Mouse (Mus musculus) heart, embryonic 12.5 days (tissue): ENCODE data around the gene Fyb. TPM values are rescaled to one million over a fixed set of nuclear protein-coding genes. Genes with fewer than 3 reads are reported as not detected.

Source experiments
- ATAC-seq: fragments of 200-750 bp; cut with Nextera tagmentation; 2 replicates; pipeline ENCODE4 v1.8.0; 2017; ENCODE audit warnings: moderate TSS enrichment, moderate library complexity; ENCODE audit not compliant: insufficient number of reproducible peaks, low FRiP score
- H3K27ac ChIP-seq: fragments of 300-500 bp; sonication (generic); 2 replicates; pipeline ENCODE4 v1.5.1; 2016; ENCODE audit warnings: mild to moderate bottlenecking, moderate library complexity; ENCODE audit not compliant: poor library complexity, severe bottlenecking
- H3K27me3 ChIP-seq: fragments of 300-500 bp; sonication (generic); replicated peaks from 2 replicates; pipeline ENCODE4 v1.6.1; 2016; ENCODE audit warnings: mild to moderate bottlenecking, moderate library complexity
- H3K36me3 ChIP-seq: fragments of 300-500 bp; sonication (generic); 2 replicates; pipeline ENCODE4 v1.6.1; 2016; ENCODE audit warnings: mild to moderate bottlenecking, moderate library complexity
- H3K4me1 ChIP-seq: fragments of 300-500 bp; sonication (generic); replicated peaks from 2 replicates; pipeline ENCODE4 v1.6.1; 2016; ENCODE audit warnings: mild to moderate bottlenecking
- H3K4me2 ChIP-seq: fragments of 300-500 bp; sonication (generic); 2 replicates; pipeline ENCODE4 v1.6.1; 2016; ENCODE audit warnings: mild to moderate bottlenecking, moderate library complexity
- H3K4me3 ChIP-seq: fragments of 300-500 bp; sonication (generic); 2 replicates; pipeline ENCODE4 v1.5.1; 2016; ENCODE audit warnings: mild to moderate bottlenecking
- H3K9ac ChIP-seq: fragments of 300-500 bp; sonication (generic); 2 replicates; pipeline ENCODE4 v1.6.1; 2016; ENCODE audit warnings: mild to moderate bottlenecking, moderate library complexity
- H3K9me3 ChIP-seq: fragments of 300-500 bp; sonication (generic); replicated peaks from 2 replicates; pipeline ENCODE4 v1.6.1; 2016; ENCODE audit warnings: mild to moderate bottlenecking, moderate library complexity
- WGBS: fragments of 180-500 bp; shearing (Covaris S2); methylation state at CpG from one replicate; pipeline ENCODE4 v1.1.7; 2016; 5-methylcytosine and 5-hydroxymethylcytosine counted together
- polyA plus RNA-seq: library from polyadenylated mRNA; unstranded; fragments of >200 nt; fragmentation: Nextera tagmentation; extraction: Ambion mirVana; gene quantifications from 2 replicates; pipeline ENCODE4 v1.2.1, GENCODE M21; 2016

The Fyb gene
- polyA plus RNA-seq = 4.3 and 7.0 TPM in 2 replicates

- 72% methylated on average over 8 of the region's 8 CpGs for WGBS
- Histone ChIP-seq H3K36me3 (no peaks in the 10 kb centered on the region), H3K4me1 (no peaks in the 10 kb centered on the region), H3K9ac (no peak within 1 kb of the TSS), H3K4me3 (no peak within 1 kb of the TSS), H3K4me2 (no peak within 1 kb of the TSS), H3K27me3 (no peaks in the 10 kb centered on the region), H3K9me3 (no peaks in the 10 kb centered on the region), H3K27ac (no peak within 1 kb of the TSS)
- no peak for ATAC-seq
These were observed at the start of gene Fyb for GRCm38 (mm10) chr15:6522653-6523167. TSS of gene Fyb (plus strand) at chr15:6522853.

GRCm38 (mm10) chr15:6483561-6483960 lies 39.1 kb upstream of the Fyb start:
- Histone ChIP-seq H3K27me3 (no peaks in the 10 kb centered on the region), H3K4me3 (no peak overlapping the region), H3K9me3 (no peaks in the 10 kb centered on the region), H3K9ac (no peak overlapping the region), H3K4me2 (no peak overlapping the region), H3K36me3 (no peaks in the 10 kb centered on the region), H3K4me1 (no peaks in the 10 kb centered on the region), H3K27ac (no peak overlapping the region)
- no peak for ATAC-seq
- 72% methylated on average over 3 of the region's 3 CpGs for WGBS

DNA sequence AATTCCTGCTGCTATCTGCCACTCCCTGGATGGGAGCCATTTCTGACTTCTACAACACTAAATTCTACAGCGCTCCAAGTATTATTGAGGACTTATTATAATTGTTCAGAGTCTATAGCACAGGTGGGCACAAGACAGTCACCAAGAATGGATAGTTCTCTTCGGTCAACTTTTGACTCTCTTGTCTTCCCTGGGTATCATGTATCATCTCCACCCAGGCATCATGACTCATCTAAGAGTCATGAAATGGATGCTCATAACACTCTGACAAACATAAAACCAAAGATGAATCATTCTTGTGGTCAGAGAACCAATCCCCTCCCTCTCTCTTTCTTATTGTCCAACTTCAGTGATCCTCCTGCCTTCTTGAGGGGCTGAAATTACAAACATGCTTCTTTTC lies 30.3 kb upstream of the Fyb start:
- no peaks in the 10 kb centered on the region for H3K4me1 ChIP-seq
- WGBS = 85% methylated on average over 2 of the region's 2 CpGs
- no peak for ATAC-seq

DNA sequence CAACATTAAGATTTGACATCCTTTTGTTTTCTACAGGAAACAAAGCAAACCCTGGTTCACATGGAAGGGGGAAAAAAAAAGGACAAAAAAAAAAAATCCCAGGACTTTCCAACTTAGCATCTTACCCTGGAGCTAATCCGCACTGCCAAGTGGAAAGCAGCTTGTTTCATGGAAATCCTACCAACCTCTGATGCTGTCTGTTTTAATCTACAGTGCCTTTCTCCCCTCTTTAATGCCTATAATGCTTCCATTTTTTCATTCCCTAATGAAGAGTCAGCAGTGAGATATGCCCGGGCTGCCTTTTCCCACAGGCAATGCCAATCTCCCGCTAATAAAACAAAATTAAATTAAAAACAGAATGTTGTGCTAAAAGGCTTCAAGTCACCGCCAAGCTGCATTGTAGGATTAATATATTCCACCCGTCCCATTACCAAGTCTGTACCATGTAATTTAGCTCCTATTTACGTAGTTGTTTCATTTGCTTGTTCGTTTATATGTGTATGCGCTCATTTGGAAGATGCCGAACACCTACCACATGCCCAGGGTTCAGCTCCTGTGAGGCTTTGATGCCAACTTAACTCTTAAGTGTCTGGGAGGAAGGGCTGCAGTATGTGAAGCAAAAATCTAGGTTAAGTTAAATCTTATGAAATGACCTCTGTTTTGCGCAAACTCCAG lies 24.1 kb upstream of the Fyb start:
- ATAC-seq = no peak
- Histone ChIP-seq H3K36me3 (no peaks in the 10 kb centered on the region), H3K4me1 (no peaks in the 10 kb centered on the region), H3K27me3 (no peaks in the 10 kb centered on the region), H3K9ac (no peak overlapping the region), H3K4me2 (no peak overlapping the region), H3K27ac (no peak overlapping the region), H3K4me3 (no peak overlapping the region), H3K9me3 (no peaks in the 10 kb centered on the region)
- WGBS = 78% methylated on average over 10 of the region's 10 CpGs

More for the DNA sequence above, 30.3 kb upstream of the Fyb start:
- no peaks in the 10 kb centered on the region for H3K36me3 ChIP-seq
- H3K4me2 ChIP-seq = no peak overlapping the region
- no peak overlapping the region for H3K9ac ChIP-seq
- no peaks in the 10 kb centered on the region for H3K27me3 ChIP-seq
- H3K4me3 ChIP-seq = no peak overlapping the region
- no peak overlapping the region for H3K27ac ChIP-seq
- no peaks in the 10 kb centered on the region for H3K9me3 ChIP-seq

GRCm38 (mm10) chr15:6500787-6501186 lies 21.9 kb upstream of the Fyb start:
- Histone ChIP-seq H3K27ac (no peak overlapping the region), H3K4me3 (no peak overlapping the region), H3K27me3 (no peaks in the 10 kb centered on the region), H3K9ac (no peak overlapping the region), H3K36me3 (no peaks in the 10 kb centered on the region), H3K4me2 (no peak overlapping the region), H3K4me1 (no peaks in the 10 kb centered on the region), H3K9me3 (no peaks in the 10 kb centered on the region)
- 59% methylated on average over 1 of the region's 1 CpGs for WGBS
- ATAC-seq = no peak

DNA sequence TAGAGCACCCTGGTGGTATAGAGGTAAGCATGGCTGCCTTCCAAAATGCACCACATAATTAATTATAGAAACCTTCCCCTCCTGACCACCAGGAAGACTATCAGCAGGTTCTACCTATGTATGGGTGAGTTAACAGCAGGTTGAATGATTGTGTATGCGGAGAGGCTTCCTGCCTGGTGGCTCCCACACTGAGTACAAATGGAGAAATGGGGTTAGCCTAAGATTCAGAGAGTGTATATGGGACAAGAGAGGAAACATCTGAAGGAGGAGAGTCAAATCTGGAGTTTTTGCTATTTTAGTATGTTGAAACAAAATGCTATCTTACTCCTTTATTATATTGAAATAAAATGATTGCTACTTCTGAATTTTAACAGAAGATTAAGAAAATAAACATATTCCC lies 5.1 kb upstream of the Fyb start:
- WGBS = 82% methylated on average over 1 of the region's 1 CpGs
- no peak overlapping the region for H3K4me2 ChIP-seq
- ATAC-seq = no peak

DNA sequence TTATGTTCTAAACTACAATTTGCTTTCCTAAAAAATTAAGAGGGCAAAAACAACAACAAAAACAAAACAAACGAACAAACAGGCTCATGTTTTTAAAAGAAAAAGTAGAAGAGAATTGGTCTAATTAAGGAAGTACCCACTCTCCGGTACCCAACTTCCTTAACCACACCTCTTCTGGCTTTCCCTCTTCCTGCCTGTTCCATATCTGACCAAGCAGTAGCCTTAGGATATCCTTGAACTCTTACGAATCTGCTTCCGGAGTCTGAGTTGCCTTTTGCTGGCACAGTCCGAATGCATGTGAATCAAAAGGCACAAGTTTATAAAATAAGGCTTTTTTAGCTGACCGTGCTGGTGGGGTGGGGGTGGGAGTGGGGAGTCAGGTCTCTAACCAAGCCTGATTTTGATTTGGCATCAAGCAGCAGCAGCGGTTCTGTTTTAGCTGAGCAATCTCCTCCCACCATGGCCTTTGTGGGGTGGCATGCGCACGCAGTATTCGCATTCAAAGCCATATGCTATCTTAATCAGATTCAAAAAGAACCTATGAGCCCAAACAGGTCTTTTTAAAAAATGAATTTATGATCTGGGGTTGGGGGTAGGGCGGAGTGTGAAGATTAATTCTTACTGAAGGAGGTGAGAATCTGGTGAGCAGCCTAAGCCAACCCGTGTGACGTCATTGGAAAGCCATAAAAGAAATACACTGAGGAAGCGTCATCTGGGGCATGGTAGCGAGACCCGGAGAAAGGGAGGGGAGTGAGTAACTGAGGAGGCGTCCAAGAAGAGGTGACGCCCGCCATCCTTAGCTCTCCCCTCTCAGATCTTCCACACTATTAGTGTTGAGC lies 3.0 kb upstream of the Fyb start:
- Histone ChIP-seq H3K27me3 (no peaks in the 10 kb centered on the region), H3K27ac (no peak overlapping the region), H3K36me3 (no peaks in the 10 kb centered on the region), H3K9ac (no peak overlapping the region), H3K4me2 (no peak overlapping the region), H3K4me1 (no peaks in the 10 kb centered on the region), H3K4me3 (no peak overlapping the region), H3K9me3 (no peaks in the 10 kb centered on the region)
- ATAC-seq = no peak
- 82% methylated on average over 19 of the region's 19 CpGs for whole genome bisulfite sequencing

More for the DNA sequence above, 5.1 kb upstream of the Fyb start:
- no peak overlapping the region for H3K9ac ChIP-seq
- no peaks in the 10 kb centered on the region for H3K9me3 ChIP-seq
- no peaks in the 10 kb centered on the region for H3K36me3 ChIP-seq
- no peak overlapping the region for H3K27ac ChIP-seq
- no peaks in the 10 kb centered on the region for H3K27me3 ChIP-seq
- no peaks in the 10 kb centered on the region for H3K4me1 ChIP-seq
- no peak overlapping the region for H3K4me3 ChIP-seq

- no peak overlapping the region for H3K4me3 ChIP-seq
- H3K36me3 ChIP-seq = no peaks in the 10 kb centered on the region
- no peak overlapping the region for H3K9ac ChIP-seq
- no peak for ATAC-seq
- H3K4me1 ChIP-seq = no peaks in the 10 kb centered on the region
- no peaks in the 10 kb centered on the region for H3K27me3 ChIP-seq
- 62% methylated on average over 10 of the region's 10 CpGs for WGBS
- no peak overlapping the region for H3K27ac ChIP-seq
- H3K9me3 ChIP-seq = no peaks in the 10 kb centered on the region
- H3K4me2 ChIP-seq = no peak overlapping the region
These were observed 2.0 kb upstream of the Fyb start for GRCm38 (mm10) chr15:6520505-6521155.

- Histone ChIP-seq H3K9me3 (no peaks in the 10 kb centered on the region), H3K4me2 (no peak overlapping the region), H3K27me3 (no peaks in the 10 kb centered on the region), H3K9ac (no peak overlapping the region), H3K27ac (no peak overlapping the region), H3K36me3 (no peaks in the 10 kb centered on the region), H3K4me3 (no peak overlapping the region), H3K4me1 (no peaks in the 10 kb centered on the region)
- 70% methylated on average over 2 of the region's 2 CpGs for WGBS
- ATAC-seq = no peak
These were observed 2.1 kb downstream of the Fyb start for GRCm38 (mm10) chr15:6524801-6525200.

DNA sequence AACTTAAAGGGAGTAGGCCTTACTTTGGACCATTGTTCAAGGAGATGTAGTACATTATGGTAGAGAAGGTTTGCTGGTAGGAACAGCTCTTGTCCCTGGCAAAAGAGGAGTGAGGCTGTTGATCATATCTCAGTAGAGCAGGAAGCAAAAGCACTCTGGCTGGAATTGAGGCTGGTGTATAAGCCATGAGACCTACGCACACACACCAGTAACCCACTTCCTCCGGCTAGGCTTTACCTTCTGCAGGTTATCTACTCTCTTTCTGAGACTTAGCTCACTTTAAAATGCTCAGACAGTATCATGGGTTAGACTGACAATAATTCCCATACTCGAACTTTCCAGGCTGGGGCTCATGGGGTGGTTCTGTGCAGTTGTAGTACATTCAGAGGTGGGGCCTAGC lies 2.7 kb downstream of the Fyb start:
- Histone ChIP-seq H3K4me3 (no peak overlapping the region), H3K9me3 (no peaks in the 10 kb centered on the region), H3K27me3 (no peaks in the 10 kb centered on the region), H3K4me1 (no peaks in the 10 kb centered on the region), H3K9ac (no peak overlapping the region), H3K27ac (no peak overlapping the region), H3K36me3 (no peaks in the 10 kb centered on the region), H3K4me2 (no peak overlapping the region)
- 80% methylated on average over 3 of the region's 3 CpGs for WGBS
- ATAC-seq = no peak

GRCm38 (mm10) chr15:6533858-6534343 lies 11.2 kb downstream of the Fyb start:
- H3K4me1 ChIP-seq = no peaks in the 10 kb centered on the region
- H3K9me3 ChIP-seq = no peaks in the 10 kb centered on the region
- no peak overlapping the region for H3K4me2 ChIP-seq
- WGBS = 82% methylated on average over 3 of the region's 3 CpGs
- no peak overlapping the region for H3K4me3 ChIP-seq
- ATAC-seq = no peak
- no peak overlapping the region for H3K27ac ChIP-seq
- H3K27me3 ChIP-seq = no peaks in the 10 kb centered on the region
- H3K9ac ChIP-seq = no peak overlapping the region
- H3K36me3 ChIP-seq = no peaks in the 10 kb centered on the region
